Mouse (Mus musculus) C2C12 (cell line): Measurements from ENCODE around the gene Tbc1d8b.

ENCODE experiments used
- CTCF ChIP-seq: IDR thresholded peaks from one replicate; pipeline ENCODE4 v1.5.1; 2011; ENCODE audit not compliant: control insufficient read depth, insufficient read depth, insufficient read length
- FOSL1 ChIP-seq: IDR thresholded peaks from one replicate; pipeline ENCODE4 v1.8.0; 2011; ENCODE audit warnings: mild to moderate bottlenecking, low read length; ENCODE audit not compliant: poor library complexity, insufficient read depth, severe bottlenecking
- MAX ChIP-seq: IDR thresholded peaks from one replicate; pipeline ENCODE4 v1.6.1; 2011; ENCODE audit warnings: mild to moderate bottlenecking, control low read depth
- MYOD1 ChIP-seq: IDR thresholded peaks from one replicate; pipeline ENCODE4 v1.6.1; 2011; ENCODE audit warnings: low read depth; ENCODE audit not compliant: control insufficient read depth, insufficient read length
- MYOG ChIP-seq: IDR thresholded peaks from one replicate; pipeline ENCODE4 v1.6.1; 2011; ENCODE audit not compliant: control insufficient read depth, insufficient read length; ENCODE audit errors: extremely low read depth
- USF1 ChIP-seq: IDR thresholded peaks from one replicate; pipeline ENCODE4 v1.6.1; 2011; ENCODE audit warnings: low read depth, mild to moderate bottlenecking, control low read depth, moderate library complexity

DNA sequence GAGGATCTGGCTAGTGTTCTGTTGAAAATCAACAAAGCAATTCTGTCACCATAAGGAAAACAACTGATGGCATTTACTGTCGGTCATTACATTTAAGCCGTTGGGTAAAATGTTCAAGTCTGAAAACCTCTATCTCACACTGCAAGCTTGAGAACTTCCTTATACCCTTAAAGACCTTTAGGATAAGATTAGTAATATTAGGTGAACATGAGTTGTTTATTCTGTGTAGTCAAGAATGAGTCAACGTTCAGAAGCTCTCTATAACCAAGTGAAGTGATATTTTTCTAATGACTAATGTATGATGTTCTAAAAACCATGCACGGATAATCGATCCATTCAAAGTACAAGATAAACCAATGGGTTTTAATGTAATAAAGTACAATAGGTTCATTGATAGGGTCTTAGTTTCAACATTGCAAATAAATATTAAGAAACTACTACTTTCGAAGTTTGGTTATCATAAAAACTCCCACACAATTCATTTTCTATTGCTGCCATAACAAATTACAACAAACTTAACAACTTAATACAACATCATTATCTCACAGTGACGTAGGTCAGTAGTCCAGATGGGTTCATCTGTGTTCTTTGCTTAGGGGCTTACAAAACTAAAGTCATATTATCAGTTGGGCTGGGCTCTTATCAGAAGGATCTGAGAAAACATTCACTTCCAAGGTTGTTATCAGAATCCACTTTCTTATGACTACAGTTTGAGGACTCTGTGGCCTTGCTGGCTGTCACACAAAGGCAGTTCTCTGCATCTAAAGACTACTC, 109.5 kb downstream of the Tbc1d8b start:
- TF ChIP-seq CTCF (no peak), MYOG (no peak), MAX (no peak), USF1 (no peak), MYOD1 (no peak), FOSL1 (no peak)
